Mouse (Mus musculus) hindbrain, embryonic 13.5 days (tissue): ENCODE results near the gene Ly6g5b. TPM values are rescaled to one million over a fixed set of nuclear protein-coding genes. Genes with fewer than 3 reads are reported as not detected.

Experiments used
- ATAC-seq: fragments of 200-750 bp; cut with Nextera tagmentation; 2 replicates; pipeline ENCODE4 v1.8.0; 2017; ENCODE audit warnings: moderate TSS enrichment; ENCODE audit not compliant: low FRiP score
- H3K27ac ChIP-seq: fragments of 300-500 bp; sonication (generic); 2 replicates; pipeline ENCODE4 v1.5.1; 2015; ENCODE audit warnings: inconsistent platforms, mild to moderate bottlenecking, moderate library complexity
- H3K27me3 ChIP-seq: fragments of 300-500 bp; sonication (generic); 2 replicates; pipeline ENCODE4 v1.6.1; 2015; ENCODE audit warnings: mild to moderate bottlenecking, inconsistent platforms
- H3K36me3 ChIP-seq: fragments of 300-500 bp; sonication (generic); 2 replicates; pipeline ENCODE4 v1.6.1; 2015; ENCODE audit warnings: mild to moderate bottlenecking, inconsistent platforms
- H3K4me1 ChIP-seq: fragments of 300-500 bp; sonication (generic); replicated peaks from 2 replicates; pipeline ENCODE4 v1.6.1; 2015; ENCODE audit warnings: inconsistent platforms
- H3K4me2 ChIP-seq: fragments of 300-500 bp; sonication (generic); 2 replicates; pipeline ENCODE4 v1.6.1; 2015; ENCODE audit warnings: inconsistent platforms, mild to moderate bottlenecking, moderate library complexity
- H3K4me3 ChIP-seq: fragments of 300-500 bp; sonication (generic); 2 replicates; pipeline ENCODE4 v1.5.1; 2015; ENCODE audit warnings: mild to moderate bottlenecking, inconsistent platforms
- H3K9ac ChIP-seq: fragments of 300-500 bp; sonication (generic); 2 replicates; pipeline ENCODE4 v1.6.1; 2015; ENCODE audit warnings: mild to moderate bottlenecking, inconsistent platforms
- H3K9me3 ChIP-seq: fragments of 300-500 bp; sonication (generic); 2 replicates; pipeline ENCODE4 v1.6.1; 2016; ENCODE audit warnings: inconsistent platforms
- WGBS: fragments of 180-500 bp; shearing (Covaris S2); methylation state at CpG from one replicate; pipeline ENCODE4 v1.1.7; 2015; 5-methylcytosine and 5-hydroxymethylcytosine counted together
- polyA plus RNA-seq: library from polyadenylated mRNA; unstranded; fragments of >200 nt; fragmentation: Nextera tagmentation; extraction: Ambion mirVana; gene quantifications from 2 replicates; pipeline ENCODE4 v1.2.1, GENCODE M21; 2015

Ly6g5b gene
- polyA plus RNA-seq, 1 experiment from 2014 or later = 1.1 TPM

DNA sequence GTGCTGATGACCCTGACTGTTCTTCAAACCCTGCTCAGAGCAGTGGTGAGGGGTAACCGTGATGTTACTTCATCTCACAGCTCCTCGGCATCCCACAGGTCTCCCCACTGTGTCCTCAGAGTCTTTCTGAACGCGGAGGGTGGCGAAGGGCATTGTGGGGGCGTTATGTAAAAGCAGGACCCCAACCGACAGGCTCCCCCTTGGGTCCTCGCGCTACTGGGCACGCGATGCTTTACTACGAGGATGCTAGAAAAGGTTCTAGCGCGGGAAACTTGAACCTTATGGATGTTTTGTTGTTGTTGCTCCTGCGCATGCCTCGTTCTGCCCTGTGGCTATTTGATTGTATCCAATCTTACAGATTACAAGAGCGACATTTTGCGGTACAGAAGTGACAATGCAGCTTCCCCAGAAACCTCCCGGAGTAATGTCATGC lies 6.7 kb upstream of the Ly6g5b start, which contains the start of gene Csnk2b:
Csnk2b (minus strand) TSS at position 183 of the 433 bp plus-strand sequence.
- peak within 1 kb of the TSS; percentile 97 for H3K9ac ChIP-seq
- no peaks in the 10 kb centered on the region for H3K27me3 ChIP-seq
- H3K9me3 ChIP-seq = no peaks in the 10 kb centered on the region
- peaks cover 38% of the 10 kb centered on the region for H3K4me1 ChIP-seq
- peak within 1 kb of the TSS; percentile 93 for H3K4me3 ChIP-seq
- peak within 1 kb of the TSS; percentile 91 for H3K4me2 ChIP-seq
- H3K27ac ChIP-seq = peak within 1 kb of the TSS; percentile 94
- peaks cover 41% of the 10 kb centered on the region for H3K36me3 ChIP-seq
- under 1% methylated on average over 19 of the region's 19 CpGs for WGBS
- ATAC-seq = peak; percentile 63

DNA sequence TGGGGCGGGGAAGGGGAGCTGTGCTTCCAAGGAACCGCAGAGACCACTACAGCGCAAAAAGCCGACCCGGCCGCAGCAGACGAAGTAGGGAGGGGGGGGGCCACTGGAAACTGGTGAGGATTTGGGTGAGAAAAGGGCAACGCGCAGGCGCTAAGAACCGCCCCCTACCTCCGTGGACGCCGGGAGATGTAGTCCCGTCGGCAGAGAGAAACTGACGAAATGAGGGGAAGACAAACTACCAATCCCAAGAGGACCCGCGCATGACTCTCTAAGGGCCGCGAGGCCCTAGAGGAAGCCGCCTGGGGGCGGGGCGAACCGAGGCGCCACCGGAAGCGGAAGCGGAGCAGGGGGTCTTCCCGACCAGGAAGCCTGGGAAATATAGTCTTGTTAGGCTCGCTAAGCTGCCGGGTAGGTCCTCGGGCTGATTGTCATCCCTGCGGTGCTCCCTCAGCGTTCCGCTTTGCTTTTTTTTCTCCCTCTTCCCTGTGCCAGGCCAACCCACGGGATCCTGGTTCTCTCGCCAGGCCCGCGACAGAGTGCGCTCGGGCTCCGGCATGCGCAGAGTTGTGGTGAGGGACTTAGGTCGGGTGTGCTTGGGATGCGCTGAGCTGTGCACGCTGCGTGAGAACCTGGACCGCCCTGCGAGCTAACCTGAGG lies 6.0 kb upstream of the Ly6g5b start, which contains the start of gene Gpank1:
Gpank1 (plus strand) TSS at position 313 of the 657 bp plus-strand sequence.
- ATAC-seq = peak; percentile 96
- Histone ChIP-seq H3K4me2 (peak within 1 kb of the TSS; percentile 91), H3K27ac (peak within 1 kb of the TSS; percentile 94), H3K4me1 (peaks cover 31% of the 10 kb centered on the region), H3K4me3 (peak within 1 kb of the TSS; percentile 93), H3K9me3 (no peaks in the 10 kb centered on the region), H3K27me3 (no peaks in the 10 kb centered on the region), H3K36me3 (peaks cover 45% of the 10 kb centered on the region), H3K9ac (peak within 1 kb of the TSS; percentile 97)
- WGBS = under 1% methylated on average over 50 of the region's 50 CpGs

DNA sequence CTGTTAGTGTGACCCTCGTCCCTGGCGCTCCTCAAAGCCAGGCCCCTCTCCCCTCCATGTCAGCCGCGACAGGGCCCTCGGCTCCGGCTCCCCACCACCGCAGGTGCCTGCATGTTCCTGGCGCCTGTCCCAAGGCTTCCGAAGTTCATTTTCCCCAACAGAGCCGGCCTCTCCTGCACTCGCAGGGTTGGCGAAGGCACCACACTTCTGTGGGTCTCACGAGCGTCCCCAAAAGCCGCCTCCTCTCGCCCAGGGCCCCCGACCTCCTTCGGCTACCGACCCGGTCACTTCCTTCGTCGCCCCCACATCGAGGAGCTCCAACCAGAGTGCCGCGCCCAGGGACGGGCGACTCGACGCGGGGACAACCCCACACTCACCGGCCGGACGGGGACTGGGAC lies 5.5 kb upstream of the Ly6g5b start:
- peaks cover 50% of the 10 kb centered on the region for H3K36me3 ChIP-seq
- no peaks in the 10 kb centered on the region for H3K9me3 ChIP-seq
- peak overlapping the region; percentile 91 for H3K4me2 ChIP-seq
- H3K4me3 ChIP-seq = peak overlapping the region; percentile 93
- peak overlapping the region; percentile 97 for H3K9ac ChIP-seq
- under 1% methylated on average over 33 of the region's 33 CpGs for WGBS
- no peaks in the 10 kb centered on the region for H3K27me3 ChIP-seq
- no peak; the same call in 1 of the 2 replicates for ATAC-seq
- peaks cover 26% of the 10 kb centered on the region for H3K4me1 ChIP-seq
- H3K27ac ChIP-seq = peak overlapping the region; percentile 76

DNA sequence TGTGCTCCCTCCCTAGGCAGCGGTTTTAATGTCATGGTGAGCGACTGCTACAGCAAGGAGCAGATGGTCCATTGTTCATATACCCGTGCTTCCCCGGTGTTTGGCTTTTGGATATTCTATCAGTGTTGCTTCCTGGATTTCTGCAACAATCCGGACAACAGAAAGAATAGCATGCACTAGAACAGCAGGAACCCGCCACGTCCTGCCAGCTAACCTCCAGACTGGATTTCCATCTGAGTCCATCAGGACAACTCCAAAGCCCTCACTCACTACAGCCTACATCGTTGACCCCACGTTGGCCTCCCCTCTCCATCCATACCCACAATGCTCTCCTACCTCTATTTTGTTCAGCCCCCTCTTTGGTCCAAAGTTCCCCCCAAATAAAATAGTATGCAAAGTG lies 3.5 kb downstream of the Ly6g5b start:
- 79% methylated on average over 9 of the region's 9 CpGs for WGBS

DNA sequence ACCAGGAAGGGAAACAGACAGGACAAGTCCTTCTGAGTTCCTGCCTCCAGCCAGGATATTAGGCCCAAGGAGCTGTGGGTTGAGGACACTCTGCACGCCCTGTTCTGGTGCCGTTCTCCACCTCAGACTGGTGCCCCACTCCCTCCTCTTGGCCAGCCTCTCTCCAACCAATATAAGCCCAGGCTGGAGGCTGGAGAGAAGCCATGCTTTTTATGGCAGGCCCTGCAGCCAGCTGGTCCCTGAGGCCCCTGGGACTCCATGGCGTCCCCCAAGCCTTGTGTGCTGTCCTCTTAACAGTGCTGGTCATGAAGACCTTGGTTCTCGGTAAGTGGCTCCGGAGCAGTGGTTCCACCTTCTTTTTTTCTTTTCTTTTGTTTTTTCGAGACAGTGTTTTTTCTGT lies 7.1 kb downstream of the Ly6g5b start, which contains the start of gene Ly6g5c:
Ly6g5c (plus strand) TSS at position 183 of the 400 bp plus-strand sequence.
- Histone ChIP-seq H3K4me2 (no peak within 1 kb of the TSS), H3K4me3 (no peak within 1 kb of the TSS)
- ATAC-seq = no peak

More for the DNA sequence above, 3.5 kb downstream of the Ly6g5b start:
- H3K4me3 ChIP-seq = no peak overlapping the region
- H3K4me1 ChIP-seq = no peaks in the 10 kb centered on the region
- no peaks in the 10 kb centered on the region for H3K9me3 ChIP-seq
- H3K4me2 ChIP-seq = no peak overlapping the region
- no peak overlapping the region for H3K27ac ChIP-seq
- no peak overlapping the region for H3K9ac ChIP-seq
- no peak for ATAC-seq
- H3K36me3 ChIP-seq = peaks cover 28% of the 10 kb centered on the region
- no peaks in the 10 kb centered on the region for H3K27me3 ChIP-seq

DNA sequence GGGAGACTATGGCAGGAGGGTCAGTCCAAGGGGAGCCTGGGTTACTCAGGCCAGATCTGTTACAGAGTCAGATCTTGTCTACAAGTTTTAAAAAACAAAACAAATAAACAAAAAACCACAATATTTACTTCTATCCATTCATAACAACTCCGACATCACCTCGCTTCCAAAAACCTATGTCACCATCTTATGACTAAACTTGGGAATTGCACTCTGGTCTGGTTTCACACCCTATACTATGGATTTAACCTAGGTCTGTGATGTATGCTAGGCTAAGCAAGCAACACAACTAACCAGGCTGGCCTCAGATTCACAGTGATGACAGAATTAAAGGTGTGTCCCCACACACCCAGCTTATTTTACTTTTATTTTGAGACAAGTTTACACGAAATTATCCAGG lies 8.7 kb downstream of the Ly6g5b start:
- Histone ChIP-seq H3K36me3 (peaks cover 28% of the 10 kb centered on the region), H3K4me1 (peaks cover 7% of the 10 kb centered on the region), H3K4me2 (no peak overlapping the region), H3K27me3 (no peaks in the 10 kb centered on the region), H3K9me3 (no peaks in the 10 kb centered on the region), H3K9ac (0 out of 2 replicates have a peak overlapping the region, but pooled peaks have one; percentile 65), H3K4me3 (no peak overlapping the region), H3K27ac (no peak overlapping the region)
- WGBS = 72% methylated on average over 3 of the region's 3 CpGs
- ATAC-seq = no peak

More for the DNA sequence above, 7.1 kb downstream of the Ly6g5b start, which contains the start of gene Ly6g5c:
- no peak within 1 kb of the TSS for H3K9ac ChIP-seq
- H3K4me1 ChIP-seq = peaks cover 7% of the 10 kb centered on the region
- peaks cover 12% of the 10 kb centered on the region for H3K36me3 ChIP-seq
- no peaks in the 10 kb centered on the region for H3K9me3 ChIP-seq
- WGBS = 89% methylated on average over 6 of the region's 6 CpGs
- H3K27me3 ChIP-seq = no peaks in the 10 kb centered on the region
- no peak within 1 kb of the TSS for H3K27ac ChIP-seq

DNA sequence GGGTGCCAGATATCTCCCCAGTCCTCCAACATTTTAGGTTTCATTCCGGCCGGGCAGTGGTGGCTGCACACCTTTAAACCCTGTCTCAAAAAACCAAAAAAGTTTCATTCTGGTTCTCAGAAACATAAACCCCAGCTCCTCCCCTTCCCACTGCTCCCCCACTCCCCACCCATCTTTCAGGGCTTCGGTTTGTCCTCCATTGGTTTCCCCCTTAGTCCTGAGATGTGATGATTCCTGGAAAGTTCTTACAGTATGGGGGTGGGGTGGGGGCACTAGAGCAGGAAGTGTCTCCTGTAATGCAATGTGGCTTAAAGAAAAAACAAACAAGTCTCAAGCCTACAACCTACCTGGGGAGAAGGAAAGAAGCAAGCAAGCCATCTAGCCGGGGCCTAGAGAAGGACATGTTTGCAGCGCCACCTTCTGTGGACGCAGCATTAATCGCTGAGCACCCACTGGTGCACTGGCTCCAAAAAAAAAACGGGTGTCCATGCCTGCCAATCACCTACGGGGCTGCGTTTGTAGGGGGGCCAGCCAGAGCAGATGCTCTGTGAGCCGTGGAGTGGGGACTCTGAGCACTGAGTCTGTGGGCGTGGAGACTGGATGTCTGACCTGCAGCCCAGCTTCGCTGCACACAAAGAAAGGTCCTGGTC lies 9.4 kb downstream of the Ly6g5b start:
- Histone ChIP-seq H3K9ac (peak overlapping the region; percentile 65), H3K36me3 (peaks cover 35% of the 10 kb centered on the region), H3K9me3 (no peaks in the 10 kb centered on the region), H3K27ac (no peak overlapping the region), H3K4me3 (peak overlapping the region; percentile 11; the same call in 1 of the 2 replicates), H3K4me1 (peaks cover 7% of the 10 kb centered on the region), H3K4me2 (peak overlapping the region; percentile 39; the same call in 1 of the 2 replicates), H3K27me3 (no peaks in the 10 kb centered on the region)
- 23% methylated on average over 13 of the region's 13 CpGs for WGBS
- ATAC-seq = 0 out of 2 replicates have a peak, but pooled peaks have one; percentile 24

DNA sequence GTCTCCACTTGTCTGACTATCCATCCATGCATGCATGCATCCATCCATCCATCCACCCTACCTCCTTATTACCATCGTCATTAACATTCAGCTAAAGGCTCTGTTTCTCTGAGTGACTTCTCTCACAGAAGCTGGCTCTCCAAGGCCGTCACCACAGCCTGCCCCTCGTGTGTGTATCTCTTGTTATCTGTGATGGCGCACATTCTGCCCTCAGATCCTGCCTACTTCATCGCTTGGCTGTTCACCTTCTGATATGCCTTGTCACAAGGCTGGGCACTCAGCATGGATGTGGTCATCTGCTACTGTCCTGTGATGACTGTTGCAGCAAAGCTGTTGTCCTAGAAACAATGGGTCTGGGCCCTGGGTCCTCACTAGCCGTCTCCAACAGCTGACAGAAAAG lies 10.5 kb downstream of the Ly6g5b start:
- no peak overlapping the region for H3K4me3 ChIP-seq
- H3K9ac ChIP-seq = no peak overlapping the region
- 80% methylated on average over 6 of the region's 6 CpGs for WGBS
- peaks cover 46% of the 10 kb centered on the region for H3K36me3 ChIP-seq
- no peak overlapping the region for H3K4me2 ChIP-seq
- ATAC-seq = no peak
- H3K27me3 ChIP-seq = no peaks in the 10 kb centered on the region
- peaks cover 7% of the 10 kb centered on the region for H3K4me1 ChIP-seq
- H3K27ac ChIP-seq = no peak overlapping the region
- H3K9me3 ChIP-seq = no peaks in the 10 kb centered on the region

DNA sequence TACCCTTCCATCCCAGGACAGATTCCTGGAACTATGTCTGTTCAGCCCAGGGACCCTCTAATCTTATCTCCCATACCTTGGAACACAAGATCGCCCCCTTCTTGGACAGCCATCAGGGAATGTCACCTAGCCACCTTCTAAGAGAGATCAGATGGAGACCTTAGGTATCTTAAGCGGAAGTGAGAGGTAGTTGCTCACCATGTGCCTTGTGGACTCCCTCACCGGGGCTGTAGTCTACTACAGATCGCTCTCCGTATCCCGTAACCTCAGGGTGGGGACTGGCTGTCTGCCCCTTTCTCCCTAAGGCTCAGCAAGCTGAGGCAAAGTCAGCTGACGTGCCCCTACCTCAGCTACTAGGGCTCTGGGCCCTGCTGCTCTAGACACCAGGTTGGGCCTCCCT lies 11.1 kb downstream of the Ly6g5b start:
- 96% methylated on average over 7 of the region's 7 CpGs for WGBS
- H3K4me3 ChIP-seq = no peak overlapping the region
- no peaks in the 10 kb centered on the region for H3K9me3 ChIP-seq
- H3K4me1 ChIP-seq = peaks cover 7% of the 10 kb centered on the region
- H3K4me2 ChIP-seq = no peak overlapping the region
- H3K27ac ChIP-seq = no peak overlapping the region
- 0 out of 2 replicates have a peak overlapping the region, but pooled peaks have one; percentile 13 for H3K9ac ChIP-seq
- ATAC-seq = no peak
- H3K36me3 ChIP-seq = peaks cover 52% of the 10 kb centered on the region
- H3K27me3 ChIP-seq = no peaks in the 10 kb centered on the region

DNA sequence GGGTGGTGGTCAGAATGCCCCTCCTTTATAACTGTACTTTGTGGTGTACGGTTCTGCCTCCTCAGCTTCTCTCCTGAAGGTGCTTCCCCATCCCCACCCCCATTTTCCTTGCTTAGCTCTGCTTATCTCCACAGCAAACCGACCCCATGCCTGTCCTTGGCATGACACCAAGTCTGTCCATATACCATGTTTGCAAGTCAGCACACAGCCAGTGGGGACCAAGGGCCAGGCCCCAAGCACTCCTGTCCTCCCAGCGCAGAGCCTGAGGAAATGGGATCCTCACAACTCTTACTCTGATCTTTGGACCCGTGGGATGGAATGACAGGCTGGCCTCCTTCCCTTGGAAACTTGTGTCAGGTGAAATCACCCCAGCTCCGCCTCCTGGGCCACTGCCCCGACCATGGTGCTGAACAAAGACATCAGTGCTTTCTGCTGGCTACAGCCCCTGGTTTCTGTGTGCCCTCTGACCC lies 12.0 kb downstream of the Ly6g5b start:
- Histone ChIP-seq H3K27ac (no peak overlapping the region), H3K4me2 (no peak overlapping the region), H3K9ac (peak overlapping the region; percentile 24; the same call in 1 of the 2 replicates), H3K4me1 (peaks cover 7% of the 10 kb centered on the region), H3K27me3 (no peaks in the 10 kb centered on the region), H3K9me3 (no peaks in the 10 kb centered on the region), H3K36me3 (peaks cover 61% of the 10 kb centered on the region), H3K4me3 (no peak overlapping the region)
- 75% methylated on average over 6 of the region's 6 CpGs for WGBS
- no peak for ATAC-seq

DNA sequence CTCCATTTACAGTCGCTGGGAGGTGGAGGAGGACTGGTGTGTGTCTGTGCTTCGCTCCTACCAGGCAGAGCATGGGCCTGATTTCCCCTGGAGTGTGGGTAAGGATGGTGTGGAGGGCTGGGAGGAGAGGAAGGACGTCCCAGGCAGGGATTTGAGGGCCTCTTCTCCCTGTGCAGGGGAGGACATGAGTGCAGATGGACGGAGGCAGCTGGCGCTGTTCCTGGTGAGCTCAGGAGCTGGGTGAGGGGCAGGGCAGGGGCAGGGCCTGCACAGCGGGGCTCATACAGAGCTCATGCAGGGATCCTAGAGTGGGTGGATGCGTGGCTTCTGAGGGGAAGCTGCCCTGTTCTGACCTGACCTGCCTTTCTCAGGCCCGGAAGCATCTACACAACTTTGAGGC lies 12.9 kb downstream of the Ly6g5b start:
- peaks cover 70% of the 10 kb centered on the region for H3K36me3 ChIP-seq
- no peak overlapping the region for H3K4me2 ChIP-seq
- no peak overlapping the region for H3K4me3 ChIP-seq
- no peak for ATAC-seq
- H3K4me1 ChIP-seq = peaks cover 7% of the 10 kb centered on the region
- H3K9ac ChIP-seq = 0 out of 2 replicates have a peak overlapping the region, but pooled peaks have one; percentile 24
- no peaks in the 10 kb centered on the region for H3K27me3 ChIP-seq
- H3K9me3 ChIP-seq = no peaks in the 10 kb centered on the region
- WGBS = 76% methylated on average over 8 of the region's 8 CpGs
- no peak overlapping the region for H3K27ac ChIP-seq

DNA sequence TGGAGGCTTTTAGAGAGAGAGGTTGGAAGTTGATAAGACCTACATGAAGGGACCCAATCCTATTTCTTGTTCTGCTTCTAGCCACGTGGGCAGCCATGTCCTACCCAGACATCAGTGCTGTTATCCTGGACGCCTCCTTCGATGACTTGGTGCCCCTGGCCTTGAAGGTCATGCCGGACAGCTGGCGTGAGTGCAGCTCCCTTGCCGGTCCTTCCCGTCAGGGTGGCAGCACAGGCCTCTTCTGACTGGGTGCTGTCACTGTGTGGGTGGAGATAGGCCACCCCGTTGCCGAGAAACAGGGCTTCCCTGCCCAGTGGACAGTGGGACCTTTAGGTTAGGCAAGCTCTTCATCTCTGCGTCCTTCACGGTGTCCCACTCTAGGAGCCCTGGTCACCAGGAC lies 14.1 kb downstream of the Ly6g5b start:
- no peak overlapping the region for H3K4me2 ChIP-seq
- H3K27me3 ChIP-seq = no peaks in the 10 kb centered on the region
- 93% methylated on average over 11 of the region's 11 CpGs for WGBS
- no peaks in the 10 kb centered on the region for H3K9me3 ChIP-seq
- peaks cover 4% of the 10 kb centered on the region for H3K4me1 ChIP-seq
- H3K36me3 ChIP-seq = peaks cover 82% of the 10 kb centered on the region
- no peak overlapping the region for H3K4me3 ChIP-seq
- ATAC-seq = no peak
- no peak overlapping the region for H3K9ac ChIP-seq
- H3K27ac ChIP-seq = no peak overlapping the region
